Mouse (Mus musculus): ENCODE measurements around the gene Cacna1i. TPM values are rescaled to one million over a fixed set of nuclear protein-coding genes. Genes with fewer than 3 reads are reported as not detected.

The Cacna1i gene
- polyA plus RNA-seq, 1 experiment from 2014 or later = 0.08 TPM

DNA sequence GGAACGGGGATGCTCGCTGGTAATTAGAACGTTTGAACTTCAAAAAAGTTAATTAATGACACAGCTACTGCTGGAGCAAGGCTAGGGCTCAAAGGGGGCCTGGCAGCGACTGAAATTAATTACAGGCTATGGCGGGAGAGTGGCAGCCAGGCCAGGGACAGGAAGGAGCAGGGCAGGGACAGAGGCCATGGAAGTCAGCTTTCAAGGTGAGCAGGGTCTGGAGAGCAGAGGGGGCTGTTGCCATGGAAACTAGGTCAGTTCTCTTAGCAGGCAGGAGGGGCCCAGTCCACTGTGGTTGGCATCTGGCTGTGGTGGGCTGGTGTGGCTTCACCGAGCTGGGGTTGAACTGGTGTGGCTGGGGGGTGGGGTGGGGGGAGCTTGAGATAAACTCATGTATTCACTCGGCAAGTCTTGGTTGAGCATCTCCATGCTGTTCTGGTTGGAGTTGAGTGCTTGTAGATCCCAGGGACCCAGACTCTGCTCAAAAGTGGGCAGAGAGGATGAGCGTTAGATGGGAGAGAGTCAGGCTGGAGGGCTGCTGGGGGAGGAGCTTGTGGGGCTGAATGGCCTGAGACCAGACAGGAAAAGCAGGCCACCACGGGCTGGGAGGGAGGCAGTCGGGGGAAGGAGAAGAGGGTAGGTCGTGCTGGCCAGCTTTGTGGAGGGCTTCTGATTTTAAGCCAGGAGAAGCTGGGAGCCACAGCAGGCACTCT lies 31.7 kb downstream of the Cacna1i start:
- ATAC-seq (ENCODE audit: low FRiP score, low read depth) = no peak

GRCm38 (mm10) chr15:80319315-80319714 lies 32.3 kb downstream of the Cacna1i start:
- H3K9me3 ChIP-seq = no peaks in the 10 kb centered on the region
- H3K9ac ChIP-seq (replicated peaks) = peak overlapping the region; percentile 11; the same call in 1 of the 2 replicates
- H3K27ac ChIP-seq (replicated peaks) = no peak overlapping the region
- H3K4me2 ChIP-seq (replicated peaks) = no peak overlapping the region
- H3K36me3 ChIP-seq = no peaks in the 10 kb centered on the region
- no peak for ATAC-seq (ENCODE audit: low FRiP score, low read depth)
- no peak overlapping the region for H3K4me3 ChIP-seq
- WGBS = 73% methylated on average over 2 of the region's 2 CpGs
- no peaks in the 10 kb centered on the region for H3K27me3 ChIP-seq
- H3K4me1 ChIP-seq = peaks cover 33% of the 10 kb centered on the region

More for the DNA sequence above, 31.7 kb downstream of the Cacna1i start:
- 18% methylated on average over 11 of the region's 11 CpGs for WGBS
- H3K4me2 ChIP-seq (replicated peaks) = no peak overlapping the region
- H3K36me3 ChIP-seq = no peaks in the 10 kb centered on the region
- H3K4me1 ChIP-seq = peaks cover 33% of the 10 kb centered on the region
- H3K4me3 ChIP-seq = no peak overlapping the region
- no peak overlapping the region for H3K27ac ChIP-seq (replicated peaks)
- no peaks in the 10 kb centered on the region for H3K27me3 ChIP-seq
- 0 out of 2 replicates have a peak overlapping the region, but pooled peaks have one; percentile 11 for H3K9ac ChIP-seq (replicated peaks)
- H3K9me3 ChIP-seq = no peaks in the 10 kb centered on the region

GRCm38 (mm10) chr15:80319921-80320320 lies 32.9 kb downstream of the Cacna1i start:
- Histone ChIP-seq H3K36me3 (no peaks in the 10 kb centered on the region), H3K9me3 (no peaks in the 10 kb centered on the region), H3K4me2 (replicated peaks) (no peak overlapping the region), H3K9ac (replicated peaks) (no peak overlapping the region), H3K4me1 (peaks cover 30% of the 10 kb centered on the region), H3K27me3 (no peaks in the 10 kb centered on the region), H3K4me3 (no peak overlapping the region), H3K27ac (replicated peaks) (no peak overlapping the region)
- no peak for ATAC-seq (ENCODE audit: low FRiP score, low read depth)
- WGBS = 94% methylated on average over 5 of the region's 6 CpGs

DNA sequence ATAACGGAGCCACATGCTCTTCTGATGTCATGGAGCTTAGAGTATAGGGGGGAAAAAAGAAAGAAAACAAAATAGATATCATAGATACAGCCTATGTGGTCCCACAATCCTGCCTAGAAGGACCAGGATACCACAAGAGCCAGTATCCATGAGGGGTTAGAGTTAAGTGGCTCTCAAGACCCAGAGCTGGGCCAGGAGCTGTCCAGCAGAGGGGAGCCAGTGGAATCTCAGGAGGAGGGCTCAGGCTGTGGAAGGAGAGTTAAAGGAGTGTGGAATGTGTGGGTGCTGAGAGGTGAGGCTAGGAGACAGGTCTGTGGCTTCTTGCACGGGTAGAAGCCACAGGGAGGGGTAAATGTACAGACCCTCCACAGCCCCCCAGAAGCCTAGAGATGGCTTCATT lies 38.2 kb downstream of the Cacna1i start:
- Histone ChIP-seq H3K9ac (replicated peaks) (no peak overlapping the region), H3K27ac (replicated peaks) (no peak overlapping the region), H3K4me2 (replicated peaks) (no peak overlapping the region), H3K27me3 (peaks cover 4% of the 10 kb centered on the region; the same call in 1 of the 2 replicates), H3K4me3 (no peak overlapping the region), H3K36me3 (no peaks in the 10 kb centered on the region), H3K4me1 (peaks cover 8% of the 10 kb centered on the region; the same call in 1 of the 2 replicates), H3K9me3 (no peaks in the 10 kb centered on the region)
- no peak for ATAC-seq (ENCODE audit: low FRiP score, low read depth)
- 81% methylated on average over 2 of the region's 2 CpGs for WGBS

- Histone ChIP-seq H3K27me3 (peaks cover 4% of the 10 kb centered on the region; the same call in 1 of the 2 replicates), H3K4me1 (peaks cover 8% of the 10 kb centered on the region; the same call in 1 of the 2 replicates), H3K9me3 (no peaks in the 10 kb centered on the region), H3K4me2 (replicated peaks) (no peak overlapping the region), H3K4me3 (no peak overlapping the region), H3K36me3 (no peaks in the 10 kb centered on the region), H3K27ac (replicated peaks) (no peak overlapping the region), H3K9ac (replicated peaks) (no peak overlapping the region)
- ATAC-seq (ENCODE audit: low FRiP score, low read depth) = no peak
- whole genome bisulfite sequencing = 84% methylated on average over 9 of the region's 9 CpGs
Measured at GRCm38 (mm10) chr15:80325756-80326155, 38.7 kb downstream of the Cacna1i start.

- Histone ChIP-seq H3K9me3 (no peaks in the 10 kb centered on the region), H3K4me1 (peaks cover 8% of the 10 kb centered on the region; the same call in 1 of the 2 replicates)
- 89% methylated on average over 4 of the region's 4 CpGs for WGBS
Measured at GRCm38 (mm10) chr15:80326947-80327346, 39.9 kb downstream of the Cacna1i start.

GRCm38 (mm10) chr15:80327743-80328540 lies 40.9 kb downstream of the Cacna1i start:
- Histone ChIP-seq H3K4me2 (replicated peaks) (no peak overlapping the region), H3K27me3 (peaks cover 11% of the 10 kb centered on the region; the same call in 1 of the 2 replicates), H3K9me3 (no peaks in the 10 kb centered on the region), H3K9ac (replicated peaks) (no peak overlapping the region), H3K4me1 (peaks cover 5% of the 10 kb centered on the region; the same call in 1 of the 2 replicates), H3K27ac (replicated peaks) (no peak overlapping the region), H3K4me3 (no peak overlapping the region), H3K36me3 (no peaks in the 10 kb centered on the region)
- WGBS = 89% methylated on average over 13 of the region's 13 CpGs
- ATAC-seq (ENCODE audit: low FRiP score, low read depth) = no peak

More at GRCm38 (mm10) chr15:80326947-80327346, 39.9 kb downstream of the Cacna1i start:
- ATAC-seq (ENCODE audit: low FRiP score, low read depth) = no peak
- Histone ChIP-seq H3K27ac (replicated peaks) (no peak overlapping the region), H3K4me3 (no peak overlapping the region), H3K9ac (replicated peaks) (no peak overlapping the region), H3K27me3 (peaks cover 4% of the 10 kb centered on the region; the same call in 1 of the 2 replicates), H3K36me3 (no peaks in the 10 kb centered on the region), H3K4me2 (replicated peaks) (no peak overlapping the region)

DNA sequence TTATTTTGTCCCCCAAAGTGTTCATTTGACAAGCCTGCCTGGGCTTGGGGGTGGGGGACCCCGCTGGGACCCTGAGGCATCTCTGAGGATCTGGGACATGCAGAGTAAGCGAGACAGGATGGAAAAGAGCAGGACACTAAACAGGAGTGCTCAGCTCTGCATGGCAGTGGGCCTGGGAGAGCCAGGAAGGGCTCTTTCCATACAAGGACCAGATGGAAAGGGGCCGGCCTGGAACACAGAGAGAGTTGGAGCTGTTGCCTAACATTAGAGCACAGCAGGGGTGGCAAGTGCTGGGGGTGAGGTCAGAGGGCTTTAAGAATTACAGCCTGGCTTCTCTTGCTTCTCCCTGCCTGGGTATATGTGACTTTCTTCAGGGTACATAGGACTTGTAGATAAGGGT lies 43.2 kb downstream of the Cacna1i start:
- H3K9me3 ChIP-seq = no peaks in the 10 kb centered on the region
- no peak overlapping the region for H3K9ac ChIP-seq (replicated peaks)
- no peaks in the 10 kb centered on the region; the same call in 1 of the 2 replicates for H3K4me1 ChIP-seq

GRCm38 (mm10) chr15:80334766-80335165 lies 47.7 kb downstream of the Cacna1i start:
- Histone ChIP-seq H3K36me3 (no peaks in the 10 kb centered on the region), H3K4me2 (replicated peaks) (no peak overlapping the region), H3K4me1 (no peaks in the 10 kb centered on the region), H3K9ac (replicated peaks) (no peak overlapping the region), H3K9me3 (no peaks in the 10 kb centered on the region), H3K27me3 (0 out of 2 replicates have a peak, but pooled peaks cover 8% of the 10 kb centered on the region), H3K27ac (replicated peaks) (no peak overlapping the region), H3K4me3 (no peak overlapping the region)
- 91% methylated on average over 8 of the region's 10 CpGs for WGBS
- no peak for ATAC-seq (ENCODE audit: low FRiP score, low read depth)

More for the DNA sequence above, 43.2 kb downstream of the Cacna1i start:
- peaks cover 12% of the 10 kb centered on the region; the same call in 1 of the 2 replicates for H3K27me3 ChIP-seq
- H3K36me3 ChIP-seq = no peaks in the 10 kb centered on the region
- no peak for ATAC-seq (ENCODE audit: low FRiP score, low read depth)
- no peak overlapping the region for H3K4me3 ChIP-seq
- H3K27ac ChIP-seq (replicated peaks) = no peak overlapping the region
- 66% methylated on average over 3 of the region's 3 CpGs for WGBS
- no peak overlapping the region for H3K4me2 ChIP-seq (replicated peaks)

GRCm38 (mm10) chr15:80335196-80335595 lies 48.2 kb downstream of the Cacna1i start:
- no peak for ATAC-seq (ENCODE audit: low FRiP score, low read depth)

DNA sequence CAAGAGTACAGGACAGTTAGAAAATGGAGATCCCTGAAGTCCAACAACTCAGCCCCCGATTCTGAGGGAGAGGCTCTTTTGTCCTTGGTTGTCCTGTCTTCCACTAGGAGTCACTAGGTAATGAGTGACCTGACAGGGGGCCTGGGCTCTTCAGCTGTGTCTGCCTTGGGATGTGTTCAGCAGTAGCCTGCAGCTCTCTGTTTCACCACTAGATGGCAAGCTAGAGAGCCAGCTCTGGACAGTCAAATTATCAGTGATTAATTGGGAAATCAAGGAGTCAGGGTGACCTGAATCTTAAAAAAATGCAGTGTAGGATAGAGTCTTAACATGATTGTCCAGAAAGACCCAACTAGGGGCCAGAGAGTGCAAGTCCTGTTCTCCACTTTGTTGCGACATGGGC lies 53.3 kb downstream of the Cacna1i start:
- no peaks in the 10 kb centered on the region for H3K4me1 ChIP-seq
- H3K27me3 ChIP-seq = no peaks in the 10 kb centered on the region
- H3K9ac ChIP-seq (replicated peaks) = no peak overlapping the region
- H3K27ac ChIP-seq (replicated peaks) = no peak overlapping the region
- H3K36me3 ChIP-seq = no peaks in the 10 kb centered on the region
- WGBS = 74% methylated on average over 2 of the region's 2 CpGs
- H3K4me2 ChIP-seq (replicated peaks) = no peak overlapping the region
- no peak for ATAC-seq (ENCODE audit: low FRiP score, low read depth)
- no peak overlapping the region for H3K4me3 ChIP-seq
- no peaks in the 10 kb centered on the region for H3K9me3 ChIP-seq

More at GRCm38 (mm10) chr15:80335196-80335595, 48.2 kb downstream of the Cacna1i start:
- Histone ChIP-seq H3K4me2 (replicated peaks) (no peak overlapping the region), H3K4me1 (no peaks in the 10 kb centered on the region), H3K36me3 (no peaks in the 10 kb centered on the region), H3K9ac (replicated peaks) (no peak overlapping the region), H3K4me3 (no peak overlapping the region), H3K27ac (replicated peaks) (no peak overlapping the region), H3K27me3 (0 out of 2 replicates have a peak, but pooled peaks cover 8% of the 10 kb centered on the region), H3K9me3 (no peaks in the 10 kb centered on the region)
- 76% methylated on average over 7 of the region's 7 CpGs for WGBS

DNA sequence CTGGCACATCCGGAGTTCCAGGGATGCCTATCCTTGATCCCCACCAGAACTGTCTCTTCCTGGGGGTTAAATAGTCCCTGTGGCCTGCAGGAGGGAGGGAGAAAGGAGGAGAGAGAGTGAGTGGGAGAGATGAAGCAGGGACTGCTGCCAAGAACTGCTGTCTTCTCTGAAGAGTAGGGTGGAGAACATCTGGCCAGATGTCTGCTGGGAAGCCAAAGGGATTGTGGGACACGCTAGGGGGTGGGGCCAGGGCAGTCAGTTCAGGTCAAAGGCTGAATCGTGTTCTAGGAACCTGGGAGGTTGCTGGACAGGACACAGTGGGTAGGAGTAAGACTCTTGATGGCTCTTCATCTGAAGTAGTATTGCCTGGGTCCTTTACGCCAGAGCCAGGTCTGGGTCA lies 55.4 kb downstream of the Cacna1i start:
- 80% methylated on average over 4 of the region's 4 CpGs for WGBS
- H3K9ac ChIP-seq (replicated peaks) = no peak overlapping the region
- no peak overlapping the region for H3K4me2 ChIP-seq (replicated peaks)
- H3K4me1 ChIP-seq = no peaks in the 10 kb centered on the region
- H3K27ac ChIP-seq (replicated peaks) = no peak overlapping the region
- H3K9me3 ChIP-seq = no peaks in the 10 kb centered on the region
- no peaks in the 10 kb centered on the region for H3K36me3 ChIP-seq
- no peak for ATAC-seq (ENCODE audit: low FRiP score, low read depth)
- H3K27me3 ChIP-seq = no peaks in the 10 kb centered on the region
- H3K4me3 ChIP-seq = no peak overlapping the region
